Mouse (Mus musculus) liver, embryonic 11.5 days (tissue): ENCODE measurements around the gene Ubqln5. TPM values are rescaled to one million over a fixed set of nuclear protein-coding genes. Genes with fewer than 3 reads are reported as not detected.

Experiments used
- ATAC-seq: fragments of 200-750 bp; cut with Nextera tagmentation; replicated peaks from 2 replicates; pipeline ENCODE4 v1.8.0; 2017; ENCODE audit warnings: moderate number of reproducible peaks, mild to moderate bottlenecking, moderate TSS enrichment, moderate library complexity; ENCODE audit not compliant: low FRiP score
- DNase-seq: peaks from one replicate; pipeline ENCODE4 v3.0.0-alpha.2; 2017; ENCODE audit warnings: low spot score
- H3K27ac ChIP-seq: fragments of 300-500 bp; sonication (generic); 2 replicates; pipeline ENCODE4 v1.5.1; 2014; ENCODE audit warnings: mild to moderate bottlenecking, low read depth, low read length, control low read depth
- H3K27me3 ChIP-seq: fragments of 300-500 bp; sonication (generic); replicated peaks from 2 replicates; pipeline ENCODE4 v1.6.1; 2014; ENCODE audit warnings: low read length, mixed read lengths; ENCODE audit not compliant: control insufficient read depth, insufficient read depth
- H3K36me3 ChIP-seq: fragments of 300-500 bp; sonication (generic); 2 replicates; pipeline ENCODE4 v1.6.1; 2014; ENCODE audit warnings: mild to moderate bottlenecking, low read length, moderate library complexity, mixed read lengths; ENCODE audit not compliant: control insufficient read depth, insufficient read depth
- H3K4me1 ChIP-seq: fragments of 300-500 bp; sonication (generic); replicated peaks from 2 replicates; pipeline ENCODE4 v1.6.1; 2014; ENCODE audit warnings: low read length, mixed read lengths; ENCODE audit not compliant: control insufficient read depth, insufficient read depth
- H3K4me2 ChIP-seq: fragments of 300-500 bp; sonication (generic); 2 replicates; pipeline ENCODE4 v1.6.1; 2014; ENCODE audit warnings: mild to moderate bottlenecking, control low read depth, moderate library complexity
- H3K4me3 ChIP-seq: fragments of 300-500 bp; sonication (generic); 2 replicates; pipeline ENCODE4 v1.5.1; 2014; ENCODE audit warnings: low read depth, low read length, control low read depth
- H3K9ac ChIP-seq: fragments of 300-500 bp; sonication (generic); 2 replicates; pipeline ENCODE4 v1.6.1; 2014; ENCODE audit warnings: low read depth, low read length, control low read depth
- H3K9me3 ChIP-seq: fragments of 300-500 bp; sonication (generic); 2 replicates; pipeline ENCODE4 v1.6.1; 2016; ENCODE audit warnings: low read length, inconsistent platforms, mixed read lengths; ENCODE audit not compliant: control insufficient read depth
- WGBS: fragments of 180-500 bp; shearing (Covaris S2); extraction: QIAGEN DNeasy Blood & Tissue Kit; methylation state at CpG from one replicate; pipeline ENCODE4 v1.1.7; 2014; 5-methylcytosine and 5-hydroxymethylcytosine counted together
- polyA plus RNA-seq: library from polyadenylated mRNA; unstranded; fragments of >200 nt; fragmentation: Nextera tagmentation; extraction: Ambion mirVana; gene quantifications from 2 replicates; pipeline ENCODE4 v1.2.1, GENCODE M21; 2014

Gene Ubqln5
- not detected in 2 replicates for polyA plus RNA-seq

GRCm38 (mm10) chr7:104129726-104130125 lies at the start of gene Ubqln5:
TSS of gene Ubqln5 (minus strand) at chr7:104129826.
- no peak for DNase-seq
- Histone ChIP-seq H3K27me3 (no peaks in the 10 kb centered on the region), H3K9me3 (no peaks in the 10 kb centered on the region), H3K4me1 (no peaks in the 10 kb centered on the region), H3K27ac (no peak within 1 kb of the TSS), H3K4me2 (no peak within 1 kb of the TSS), H3K9ac (no peak within 1 kb of the TSS), H3K4me3 (no peak within 1 kb of the TSS), H3K36me3 (no peaks in the 10 kb centered on the region)
- no peak for ATAC-seq
- WGBS = 87% methylated on average over 5 of the region's 5 CpGs

- DNase-seq (no peak), ATAC-seq (no peak)
- H3K36me3 ChIP-seq = no peaks in the 10 kb centered on the region
- H3K9me3 ChIP-seq = no peaks in the 10 kb centered on the region
- H3K27me3 ChIP-seq = no peaks in the 10 kb centered on the region
- no peak overlapping the region for H3K9ac ChIP-seq
- no peak overlapping the region for H3K27ac ChIP-seq
- 88% methylated on average over 1 of the region's 1 CpGs for WGBS
- no peak overlapping the region for H3K4me2 ChIP-seq
- H3K4me1 ChIP-seq = no peaks in the 10 kb centered on the region
- H3K4me3 ChIP-seq = no peak overlapping the region
Observed at GRCm38 (mm10) chr7:104179074-104179473, 49.4 kb upstream of the Ubqln5 start.

- Histone ChIP-seq H3K36me3 (no peaks in the 10 kb centered on the region), H3K27ac (no peak overlapping the region), H3K4me2 (no peak overlapping the region), H3K9me3 (no peaks in the 10 kb centered on the region), H3K4me1 (no peaks in the 10 kb centered on the region), H3K27me3 (no peaks in the 10 kb centered on the region), H3K9ac (no peak overlapping the region), H3K4me3 (no peak overlapping the region)
- DNase-seq (no peak), ATAC-seq (no peak)
- WGBS = 74% methylated on average over 5 of the region's 5 CpGs
Observed at GRCm38 (mm10) chr7:104178422-104179054, 48.9 kb upstream of the Ubqln5 start.

- ATAC-seq = no peak
Observed at GRCm38 (mm10) chr7:104175085-104175484, 45.5 kb upstream of the Ubqln5 start.

GRCm38 (mm10) chr7:104169634-104170204 lies 40.1 kb upstream of the Ubqln5 start:
- no peak for ATAC-seq
- H3K4me1 ChIP-seq = no peaks in the 10 kb centered on the region
- H3K27ac ChIP-seq = no peak overlapping the region
- no peak overlapping the region for H3K4me3 ChIP-seq
- no peak overlapping the region for H3K4me2 ChIP-seq
- H3K9ac ChIP-seq = no peak overlapping the region
- H3K9me3 ChIP-seq = no peaks in the 10 kb centered on the region
- WGBS = 53% methylated on average over 6 of the region's 6 CpGs
- H3K36me3 ChIP-seq = no peaks in the 10 kb centered on the region
- DNase-seq = no peak
- H3K27me3 ChIP-seq = no peaks in the 10 kb centered on the region

More at GRCm38 (mm10) chr7:104175085-104175484, 45.5 kb upstream of the Ubqln5 start:
- Histone ChIP-seq H3K4me3 (no peak overlapping the region), H3K27ac (no peak overlapping the region), H3K9me3 (no peaks in the 10 kb centered on the region), H3K36me3 (no peaks in the 10 kb centered on the region), H3K4me2 (no peak overlapping the region), H3K4me1 (no peaks in the 10 kb centered on the region), H3K27me3 (no peaks in the 10 kb centered on the region), H3K9ac (no peak overlapping the region)
- no peak for DNase-seq
- 75% methylated on average over 1 of the region's 1 CpGs for WGBS

- Histone ChIP-seq H3K36me3 (no peaks in the 10 kb centered on the region), H3K4me3 (no peak overlapping the region), H3K4me2 (no peak overlapping the region), H3K27ac (no peak overlapping the region), H3K9me3 (no peaks in the 10 kb centered on the region), H3K9ac (no peak overlapping the region), H3K4me1 (no peaks in the 10 kb centered on the region), H3K27me3 (no peaks in the 10 kb centered on the region)
- ATAC-seq (no peak; the same call in 1 of the 2 replicates), DNase-seq (no peak)
- 59% methylated on average over 6 of the region's 6 CpGs for WGBS
Observed at GRCm38 (mm10) chr7:104167105-104167504, 37.5 kb upstream of the Ubqln5 start.

- ATAC-seq = no peak
- no peaks in the 10 kb centered on the region for H3K36me3 ChIP-seq
Observed at GRCm38 (mm10) chr7:104150456-104150855, 20.8 kb upstream of the Ubqln5 start, which contains the start of gene Ubqlnl. TSS of gene Ubqlnl (minus strand) at chr7:104150556.

GRCm38 (mm10) chr7:104143179-104143578 lies 13.6 kb upstream of the Ubqln5 start, which contains the start of gene Ubqln3:
TSS of gene Ubqln3 (minus strand) at chr7:104143279.
- ATAC-seq = no peak
- Histone ChIP-seq H3K27ac (no peak within 1 kb of the TSS), H3K4me1 (no peaks in the 10 kb centered on the region), H3K4me2 (no peak within 1 kb of the TSS), H3K36me3 (no peaks in the 10 kb centered on the region), H3K27me3 (no peaks in the 10 kb centered on the region), H3K9ac (no peak within 1 kb of the TSS), H3K9me3 (no peaks in the 10 kb centered on the region), H3K4me3 (no peak within 1 kb of the TSS)
- WGBS = 65% methylated on average over 3 of the region's 3 CpGs
- no peak for DNase-seq

More at GRCm38 (mm10) chr7:104150456-104150855, 20.8 kb upstream of the Ubqln5 start, which contains the start of gene Ubqlnl:
- DNase-seq = no peak
- no peak within 1 kb of the TSS for H3K4me2 ChIP-seq
- H3K9me3 ChIP-seq = no peaks in the 10 kb centered on the region
- 90% methylated on average over 2 of the region's 2 CpGs for WGBS
- H3K9ac ChIP-seq = no peak within 1 kb of the TSS
- no peak within 1 kb of the TSS for H3K4me3 ChIP-seq
- no peaks in the 10 kb centered on the region for H3K4me1 ChIP-seq
- no peak within 1 kb of the TSS for H3K27ac ChIP-seq
- no peaks in the 10 kb centered on the region for H3K27me3 ChIP-seq

- H3K4me3 ChIP-seq = no peak within 1 kb of the TSS
- no peaks in the 10 kb centered on the region for H3K4me1 ChIP-seq
- WGBS = 81% methylated on average over 5 of the region's 5 CpGs
- no peaks in the 10 kb centered on the region for H3K36me3 ChIP-seq
- H3K9ac ChIP-seq = no peak within 1 kb of the TSS
- DNase-seq (no peak), ATAC-seq (no peak)
- no peak within 1 kb of the TSS for H3K27ac ChIP-seq
- no peaks in the 10 kb centered on the region for H3K9me3 ChIP-seq
- H3K27me3 ChIP-seq = no peaks in the 10 kb centered on the region
- H3K4me2 ChIP-seq = no peak within 1 kb of the TSS
Observed at GRCm38 (mm10) chr7:104137305-104137704, 7.7 kb upstream of the Ubqln5 start, which contains the start of gene Olfr643. TSS of gene Olfr643 (minus strand) at chr7:104137405.
